Mouse (Mus musculus) C2C12 (cell line): Measurements from ENCODE around the gene Lbhd1.

Experiments
- CTCF ChIP-seq: IDR thresholded peaks from one replicate; pipeline ENCODE4 v1.5.1; 2011; ENCODE audit not compliant: control insufficient read depth, insufficient read depth, insufficient read length
- MAX ChIP-seq: IDR thresholded peaks from one replicate; pipeline ENCODE4 v1.6.1; 2011; ENCODE audit warnings: mild to moderate bottlenecking, control low read depth

DNA sequence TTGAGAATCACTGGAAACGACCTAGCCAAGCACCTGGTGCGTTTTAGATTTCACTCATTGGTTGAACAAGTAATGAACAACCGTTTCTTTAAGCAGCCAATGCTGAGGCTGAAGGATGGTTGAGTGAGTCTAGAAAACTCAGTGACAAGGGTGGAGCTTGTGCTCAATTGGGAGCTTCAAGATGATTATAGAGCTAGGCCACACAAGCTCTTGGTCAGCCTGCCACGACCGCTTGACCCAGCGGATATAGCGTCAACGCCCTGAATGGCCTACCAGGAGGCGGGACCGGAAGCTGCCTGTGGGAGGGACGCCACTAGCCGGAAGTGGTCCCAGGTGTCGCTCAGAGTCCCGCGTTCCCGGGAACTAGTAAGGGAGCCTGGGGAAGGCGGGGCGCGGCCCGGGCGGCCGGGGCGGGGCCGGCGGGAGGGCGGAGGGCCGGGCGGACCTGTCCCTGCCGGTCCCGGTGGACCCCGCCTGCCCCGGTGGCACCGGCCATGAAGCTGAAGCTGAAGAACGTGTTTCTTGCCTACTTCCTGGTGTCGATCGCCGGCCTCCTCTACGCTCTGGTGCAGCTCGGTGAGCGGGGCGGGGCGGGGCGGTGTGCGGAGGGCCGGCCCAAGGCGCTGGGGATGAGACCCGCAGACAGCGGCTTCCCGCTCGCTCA lies 36.7 kb downstream of the Lbhd1 start, which contains the start of gene B3gat3:
- TF ChIP-seq MAX (peak; percentile 65), CTCF (no peak)
